Mouse (Mus musculus) embryonic facial prominence, embryonic 12.5 days (tissue): ENCODE measurements at regions not wholly inside any gene's neighbourhood (a gene's known extent, or its start where the extent isn't known, plus 50 kb on each side); places are given as distances from the start of the nearest gene placed in this dataset.

Source experiments
- ATAC-seq: fragments of 200-750 bp; cut with Nextera tagmentation; 2 replicates; pipeline ENCODE4 v1.8.0; 2017; ENCODE audit not compliant: insufficient number of reproducible peaks, insufficient read depth, low FRiP score, low TSS enrichment
- H3K27ac ChIP-seq: fragments of 300-500 bp; sonication (generic); 2 replicates; pipeline ENCODE4 v1.5.1; 2016; ENCODE audit warnings: mild to moderate bottlenecking
- H3K27me3 ChIP-seq: fragments of 300-500 bp; sonication (generic); 2 replicates; pipeline ENCODE4 v1.6.1; 2016; ENCODE audit warnings: mild to moderate bottlenecking, moderate library complexity
- H3K36me3 ChIP-seq: fragments of 300-500 bp; sonication (generic); 2 replicates; pipeline ENCODE4 v1.6.1; 2016; ENCODE audit warnings: mild to moderate bottlenecking
- H3K4me1 ChIP-seq: fragments of 300-500 bp; sonication (generic); 2 replicates; pipeline ENCODE4 v1.6.1; 2016
- H3K4me2 ChIP-seq: fragments of 300-500 bp; sonication (generic); replicated peaks from 2 replicates; pipeline ENCODE4 v1.6.1; 2016; ENCODE audit warnings: mild to moderate bottlenecking, moderate library complexity
- H3K4me3 ChIP-seq: fragments of 300-500 bp; sonication (generic); 2 replicates; pipeline ENCODE4 v1.5.1; 2016; ENCODE audit warnings: mild to moderate bottlenecking
- H3K9ac ChIP-seq: fragments of 300-500 bp; sonication (generic); 2 replicates; pipeline ENCODE4 v1.6.1; 2016; ENCODE audit warnings: mild to moderate bottlenecking, moderate library complexity
- H3K9me3 ChIP-seq: fragments of 300-500 bp; sonication (generic); 2 replicates; pipeline ENCODE4 v1.6.1; 2016; ENCODE audit warnings: mild to moderate bottlenecking, moderate library complexity
- WGBS: fragments of 180-500 bp; shearing (Covaris S2); methylation state at CpG from one replicate; pipeline ENCODE4 v1.1.7; 2016; 5-methylcytosine and 5-hydroxymethylcytosine counted together

DNA sequence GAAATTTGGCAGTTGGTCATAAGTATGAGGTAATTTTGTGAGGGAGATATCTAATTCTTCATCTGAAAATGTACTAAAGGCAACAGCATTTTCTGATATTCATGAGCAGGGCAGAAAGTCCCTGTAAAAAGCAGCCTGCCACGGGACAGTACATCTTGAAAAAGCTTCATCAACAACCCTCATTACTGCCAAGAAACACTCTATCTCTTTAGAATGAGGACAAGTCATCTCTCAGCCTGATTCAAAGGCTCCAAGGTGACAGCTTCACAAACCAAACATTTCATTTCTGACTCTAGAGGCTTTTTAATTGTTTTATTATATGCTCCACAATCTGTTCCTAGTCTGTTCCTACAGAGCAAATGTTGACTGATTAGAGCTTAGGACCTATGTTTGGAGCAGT, 260.3 kb downstream of the Aldoart1 start:
- 59% methylated on average over 1 of the region's 1 CpGs for WGBS
- Histone ChIP-seq H3K9ac (no peak overlapping the region), H3K36me3 (no peaks in the 10 kb centered on the region), H3K27me3 (no peaks in the 10 kb centered on the region), H3K4me1 (no peaks in the 10 kb centered on the region), H3K9me3 (no peaks in the 10 kb centered on the region), H3K4me2 (no peak overlapping the region), H3K27ac (no peak overlapping the region), H3K4me3 (no peak overlapping the region)
- no peak for ATAC-seq

DNA sequence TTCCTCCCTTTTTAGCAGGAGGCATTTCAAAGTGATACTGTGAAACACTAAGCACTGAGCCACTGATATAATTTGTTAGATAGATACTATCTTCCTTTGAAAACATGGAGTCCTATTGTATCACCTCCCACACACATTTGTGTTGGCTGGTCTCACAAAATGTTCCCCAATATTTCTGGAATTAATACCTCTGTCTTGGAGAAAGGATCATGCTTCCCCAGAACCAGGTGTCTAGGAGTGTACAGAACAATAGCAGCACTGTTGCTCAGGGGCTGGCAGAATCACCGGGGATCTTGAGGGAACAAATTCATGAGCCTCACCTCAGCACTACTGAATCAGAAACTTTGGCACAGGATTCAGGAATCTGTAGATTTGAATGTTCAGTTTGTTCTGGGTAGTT, 277.5 kb downstream of the Aldoart1 start:
- Histone ChIP-seq H3K36me3 (no peaks in the 10 kb centered on the region), H3K9me3 (no peaks in the 10 kb centered on the region), H3K9ac (no peak overlapping the region), H3K4me1 (no peaks in the 10 kb centered on the region), H3K4me2 (no peak overlapping the region), H3K4me3 (no peak overlapping the region), H3K27ac (no peak overlapping the region), H3K27me3 (no peaks in the 10 kb centered on the region)
- ATAC-seq = no peak
- 70% methylated on average over 1 of the region's 1 CpGs for WGBS

DNA sequence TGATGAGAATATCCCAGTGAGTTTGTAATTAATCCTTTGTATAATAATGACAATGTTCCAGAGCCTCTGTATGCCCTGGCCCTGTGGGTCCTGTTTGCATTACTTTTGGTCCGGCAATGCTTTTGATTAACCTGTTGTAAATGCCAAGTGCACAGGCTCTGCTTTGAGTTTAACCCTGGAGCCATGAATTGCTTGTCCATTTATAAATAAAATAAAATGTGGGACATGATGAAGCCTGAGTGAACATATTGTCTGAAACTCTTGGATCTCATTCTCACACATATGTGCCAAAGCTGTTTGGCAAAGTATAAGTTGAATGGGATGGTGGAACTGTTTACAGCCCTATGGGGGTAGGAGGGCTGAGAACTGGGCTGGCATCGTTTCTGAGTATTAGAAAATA, 280.5 kb downstream of the Aldoart1 start:
- Histone ChIP-seq H3K9ac (no peak overlapping the region), H3K27ac (no peak overlapping the region), H3K36me3 (no peaks in the 10 kb centered on the region), H3K27me3 (no peaks in the 10 kb centered on the region), H3K4me2 (no peak overlapping the region), H3K4me1 (no peaks in the 10 kb centered on the region), H3K9me3 (no peaks in the 10 kb centered on the region), H3K4me3 (no peak overlapping the region)
- WGBS = 59% methylated on average over 2 of the region's 2 CpGs
- ATAC-seq = no peak

DNA sequence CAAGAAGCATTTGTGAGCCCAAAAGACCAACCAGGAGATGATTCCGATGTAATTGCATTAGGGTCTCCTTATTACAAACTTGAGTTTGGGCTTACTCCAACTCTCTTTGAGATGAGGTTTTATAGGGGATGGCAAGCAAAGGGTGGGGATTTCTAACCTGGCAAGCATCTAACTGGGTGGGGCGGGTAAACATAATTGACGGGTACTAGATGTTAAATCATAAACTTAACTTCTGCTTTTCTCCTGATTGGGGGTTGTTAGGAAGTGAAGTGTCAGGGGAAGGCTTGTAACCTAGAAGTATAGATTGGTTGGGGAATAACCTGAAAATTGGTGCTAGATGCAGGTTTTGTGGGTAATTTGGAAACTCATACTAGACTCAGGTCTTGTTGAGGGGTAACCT, 287.2 kb downstream of the Aldoart1 start:
- Histone ChIP-seq H3K4me2 (no peak overlapping the region), H3K9me3 (no peaks in the 10 kb centered on the region), H3K4me1 (no peaks in the 10 kb centered on the region), H3K36me3 (no peaks in the 10 kb centered on the region), H3K27ac (no peak overlapping the region), H3K9ac (no peak overlapping the region), H3K4me3 (no peak overlapping the region), H3K27me3 (no peaks in the 10 kb centered on the region)
- ATAC-seq = no peak
- 89% methylated on average over 3 of the region's 3 CpGs for WGBS

- H3K4me2 ChIP-seq = no peak overlapping the region
- H3K9ac ChIP-seq = no peak overlapping the region
- no peak overlapping the region for H3K4me3 ChIP-seq
- no peaks in the 10 kb centered on the region for H3K9me3 ChIP-seq
- ATAC-seq = no peak
- H3K36me3 ChIP-seq = no peaks in the 10 kb centered on the region
- H3K27ac ChIP-seq = no peak overlapping the region
- WGBS = 23% methylated on average over 4 of the region's 4 CpGs
- no peaks in the 10 kb centered on the region for H3K27me3 ChIP-seq
- H3K4me1 ChIP-seq = no peaks in the 10 kb centered on the region
Observed at GRCm38 (mm10) chr4:72562909-72563676, 289.3 kb downstream of the Aldoart1 start.

GRCm38 (mm10) chr4:72554276-72554675, 298.2 kb downstream of the Aldoart1 start:
- Histone ChIP-seq H3K4me3 (no peak overlapping the region), H3K4me1 (no peaks in the 10 kb centered on the region), H3K36me3 (no peaks in the 10 kb centered on the region), H3K9me3 (no peaks in the 10 kb centered on the region), H3K27ac (no peak overlapping the region), H3K27me3 (no peaks in the 10 kb centered on the region), H3K4me2 (no peak overlapping the region), H3K9ac (no peak overlapping the region)
- no peak; the same call in 1 of the 2 replicates for ATAC-seq

DNA sequence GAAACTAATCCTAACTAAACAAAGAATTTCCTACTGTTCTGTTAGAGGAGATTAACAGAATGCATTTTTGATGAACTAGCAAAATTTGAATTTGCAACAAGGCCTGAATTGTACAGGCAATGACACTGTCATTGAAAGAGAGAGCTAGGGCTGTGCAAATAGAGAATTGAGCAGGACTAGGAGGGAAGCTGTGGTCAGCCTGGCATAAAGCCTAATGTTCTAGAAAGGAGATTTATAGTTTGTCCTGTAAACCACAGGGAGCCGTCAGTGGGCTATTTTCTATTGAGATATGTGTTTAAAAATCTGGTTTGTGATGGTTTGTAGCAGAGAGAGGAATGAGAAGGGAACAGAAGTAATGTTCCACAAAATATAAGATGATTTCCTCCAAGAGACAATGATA, 317.9 kb downstream of the Aldoart1 start:
- Histone ChIP-seq H3K27me3 (no peaks in the 10 kb centered on the region), H3K27ac (no peak overlapping the region), H3K4me3 (no peak overlapping the region), H3K9me3 (no peaks in the 10 kb centered on the region), H3K4me1 (no peaks in the 10 kb centered on the region), H3K9ac (no peak overlapping the region), H3K4me2 (no peak overlapping the region), H3K36me3 (no peaks in the 10 kb centered on the region)
- no peak for ATAC-seq
- 73% methylated on average over 1 of the region's 1 CpGs for WGBS

GRCm38 (mm10) chr4:72524630-72525029, 323.9 kb upstream of the Tle1 start:
- H3K9ac ChIP-seq = no peak overlapping the region
- no peak for ATAC-seq
- H3K9me3 ChIP-seq = no peaks in the 10 kb centered on the region
- no peaks in the 10 kb centered on the region for H3K36me3 ChIP-seq
- H3K4me3 ChIP-seq = no peak overlapping the region
- no peaks in the 10 kb centered on the region for H3K4me1 ChIP-seq
- H3K4me2 ChIP-seq = no peak overlapping the region
- H3K27me3 ChIP-seq = no peaks in the 10 kb centered on the region
- no peak overlapping the region for H3K27ac ChIP-seq

DNA sequence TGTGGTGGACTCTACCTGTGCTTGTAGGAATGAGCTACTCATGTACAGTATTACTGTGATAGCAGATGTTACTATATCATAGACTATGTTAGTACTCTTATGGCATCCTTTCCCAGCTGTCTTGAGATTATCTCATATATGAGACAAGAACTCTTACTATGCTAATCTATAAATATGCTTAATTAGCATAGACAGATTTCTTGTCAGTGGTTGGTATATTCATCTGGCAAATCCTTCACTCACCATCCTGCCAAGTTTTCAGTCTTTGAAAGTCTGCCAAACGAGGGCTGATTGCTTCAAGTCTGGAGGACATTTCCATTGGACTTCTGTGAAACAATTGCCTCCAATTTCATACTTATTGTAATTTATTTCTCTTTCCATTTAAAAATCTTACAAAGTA, 323.4 kb upstream of the Tle1 start:
- Histone ChIP-seq H3K9me3 (no peaks in the 10 kb centered on the region), H3K4me2 (no peak overlapping the region), H3K4me1 (no peaks in the 10 kb centered on the region), H3K9ac (no peak overlapping the region), H3K27me3 (no peaks in the 10 kb centered on the region), H3K27ac (no peak overlapping the region), H3K4me3 (no peak overlapping the region), H3K36me3 (no peaks in the 10 kb centered on the region)
- 63% methylated on average over 1 of the region's 1 CpGs for WGBS
- ATAC-seq = no peak

DNA sequence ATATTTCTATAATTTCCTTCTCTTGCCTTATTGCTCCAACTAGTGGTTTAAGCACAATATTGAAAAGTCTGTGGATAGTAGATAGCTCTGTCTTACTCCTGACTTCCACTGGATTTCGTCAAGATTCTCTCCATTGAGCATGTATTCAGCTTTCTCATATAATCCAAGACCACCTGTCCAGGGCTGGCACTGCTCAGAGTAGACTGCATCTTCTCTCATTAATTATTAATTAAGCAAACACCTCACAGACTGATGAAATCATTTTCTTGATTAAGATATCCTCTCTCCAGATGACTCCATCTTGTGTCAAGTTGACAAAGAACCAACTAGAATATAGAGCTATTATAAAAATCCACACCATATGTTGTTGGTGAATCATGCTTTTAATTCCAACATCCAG, 310.5 kb upstream of the Tle1 start:
- Histone ChIP-seq H3K9ac (no peak overlapping the region), H3K9me3 (no peaks in the 10 kb centered on the region), H3K36me3 (no peaks in the 10 kb centered on the region), H3K4me1 (no peaks in the 10 kb centered on the region), H3K4me3 (no peak overlapping the region), H3K27me3 (no peaks in the 10 kb centered on the region), H3K27ac (no peak overlapping the region), H3K4me2 (no peak overlapping the region)
- no peak for ATAC-seq
- 74% methylated on average over 1 of the region's 1 CpGs for WGBS

GRCm38 (mm10) chr4:72481748-72482147, 281.0 kb upstream of the Tle1 start:
- Histone ChIP-seq H3K36me3 (no peaks in the 10 kb centered on the region), H3K27ac (no peak overlapping the region), H3K4me1 (no peaks in the 10 kb centered on the region), H3K4me3 (no peak overlapping the region), H3K9me3 (no peaks in the 10 kb centered on the region), H3K27me3 (no peaks in the 10 kb centered on the region), H3K9ac (no peak overlapping the region), H3K4me2 (no peak overlapping the region)
- 72% methylated on average over 1 of the region's 1 CpGs for WGBS
- ATAC-seq = no peak

DNA sequence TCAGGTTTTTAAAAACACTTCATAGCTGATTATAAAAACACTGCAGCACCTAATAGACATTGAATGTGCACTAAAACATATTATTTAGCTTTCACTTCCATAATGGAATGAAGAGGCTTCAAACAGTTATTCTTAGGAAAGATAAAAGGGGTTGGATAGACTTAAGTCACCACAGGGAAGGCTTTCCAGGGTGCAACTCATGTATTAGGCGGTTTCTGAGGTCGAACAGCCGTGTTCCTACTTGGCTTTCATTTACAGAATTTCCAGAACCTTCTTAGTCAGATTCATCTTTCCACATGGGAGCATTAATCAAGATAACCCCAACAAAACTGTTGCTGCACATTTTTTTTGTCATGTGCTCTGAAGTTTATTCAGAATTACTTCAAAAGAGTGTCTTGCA, 279.8 kb upstream of the Tle1 start:
- no peaks in the 10 kb centered on the region for H3K36me3 ChIP-seq
- ATAC-seq = no peak
- no peak overlapping the region for H3K9ac ChIP-seq
- no peak overlapping the region for H3K4me2 ChIP-seq
- H3K4me3 ChIP-seq = no peak overlapping the region
- no peak overlapping the region for H3K27ac ChIP-seq
- no peaks in the 10 kb centered on the region for H3K27me3 ChIP-seq
- H3K4me1 ChIP-seq = no peaks in the 10 kb centered on the region
- no peaks in the 10 kb centered on the region for H3K9me3 ChIP-seq
- WGBS = 83% methylated on average over 3 of the region's 3 CpGs
